Mouse (Mus musculus): ENCODE data around the gene Gm20388. TPM values are rescaled to one million over a fixed set of nuclear protein-coding genes. Genes with fewer than 3 reads are reported as not detected.

Gene Gm20388
- polyA plus RNA-seq, 1 experiment from 2014 or later: 1.4 TPM

- H3K4me2 ChIP-seq (ENCODE audit: low read depth, low read length): no peak overlapping the region
- H3K9ac ChIP-seq (ENCODE audit: low read depth, low read length): no peak overlapping the region
- ATAC-seq (ENCODE audit: low read depth): no peak
- WGBS (ENCODE audit: insufficient replicate concordance): 3% methylated on average over 48 of the region's 48 CpGs
- no peaks in the 10 kb centered on the region for H3K9me3 ChIP-seq (replicated peaks; ENCODE audit: control insufficient read depth, low read length)
- H3K36me3 ChIP-seq (ENCODE audit: control insufficient read depth, insufficient read depth): no peaks in the 10 kb centered on the region
- no peaks in the 10 kb centered on the region for H3K4me1 ChIP-seq (ENCODE audit: control insufficient read depth, low read depth, low read length)
- peaks cover 79% of the 10 kb centered on the region for H3K27me3 ChIP-seq (ENCODE audit: control insufficient read depth, insufficient read depth, low read depth, low read length)
- no peak overlapping the region for H3K4me3 ChIP-seq (ENCODE audit: low read depth, low read length)
- H3K27ac ChIP-seq (ENCODE audit: low read length): no peak overlapping the region
Observed at GRCm38 (mm10) chr8:121073174-121074107, 1162.8 kb downstream of the Gm20388 start.

- Histone ChIP-seq H3K9ac (ENCODE audit: low read depth, low read length) (no peak overlapping the region), H3K36me3 (ENCODE audit: control insufficient read depth, insufficient read depth) (no peaks in the 10 kb centered on the region), H3K27me3 (ENCODE audit: control insufficient read depth, insufficient read depth, low read depth, low read length) (peaks cover 87% of the 10 kb centered on the region), H3K27ac (ENCODE audit: low read length) (no peak overlapping the region), H3K4me3 (ENCODE audit: low read depth, low read length) (no peak overlapping the region), H3K4me2 (ENCODE audit: low read depth, low read length) (no peak overlapping the region), H3K9me3 (replicated peaks; ENCODE audit: control insufficient read depth, low read length) (no peaks in the 10 kb centered on the region), H3K4me1 (ENCODE audit: control insufficient read depth, low read depth, low read length) (no peaks in the 10 kb centered on the region)
- no peak for ATAC-seq (ENCODE audit: low read depth)
- WGBS (ENCODE audit: insufficient replicate concordance): 5% methylated on average over 15 of the region's 15 CpGs
Observed at GRCm38 (mm10) chr8:121074108-121074847, 1163.6 kb downstream of the Gm20388 start.

DNA sequence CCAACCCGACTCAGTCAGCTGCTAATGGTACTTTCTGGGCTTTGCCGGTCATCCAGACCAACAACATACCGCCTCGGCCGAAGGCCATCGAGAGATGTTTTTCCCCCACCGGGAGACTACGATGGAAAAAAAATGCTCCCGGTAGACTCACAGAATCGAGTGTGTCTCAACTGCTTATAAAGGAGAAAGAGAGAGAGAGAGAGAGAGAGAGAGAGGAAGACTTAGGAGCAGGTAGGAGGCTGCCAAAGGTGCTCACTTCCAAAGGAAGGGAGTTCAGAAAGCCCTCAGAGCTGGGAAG is 1164.2 kb downstream of the Gm20388 start:
- no peak for ATAC-seq (ENCODE audit: low read depth)
- no peak overlapping the region for H3K4me2 ChIP-seq (ENCODE audit: low read depth, low read length)

DNA sequence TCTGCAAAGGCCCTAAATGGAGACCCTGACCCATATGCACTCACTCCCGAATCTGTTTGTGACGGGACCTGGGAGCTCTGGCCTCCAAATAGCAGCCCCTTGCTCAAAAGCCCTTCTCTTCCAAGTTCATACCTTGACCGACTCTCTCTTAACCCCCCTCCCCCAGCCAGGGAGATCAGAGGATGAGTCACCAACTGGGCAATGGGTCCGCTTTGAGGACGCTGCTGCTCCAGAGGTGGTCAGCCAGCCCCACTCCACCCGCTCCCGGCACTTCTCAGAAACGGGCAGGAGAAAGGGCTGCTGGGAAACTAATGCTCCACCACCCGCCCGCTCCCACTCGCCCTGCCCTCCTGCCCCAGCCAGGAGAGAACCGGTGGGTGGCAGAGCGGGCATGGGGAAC is 1165.3 kb downstream of the Gm20388 start:
- ATAC-seq (ENCODE audit: low read depth): no peak
- no peaks in the 10 kb centered on the region for H3K36me3 ChIP-seq (ENCODE audit: control insufficient read depth, insufficient read depth)
- no peak overlapping the region for H3K27ac ChIP-seq (ENCODE audit: low read length)
- H3K4me1 ChIP-seq (ENCODE audit: control insufficient read depth, low read depth, low read length): no peaks in the 10 kb centered on the region
- H3K4me2 ChIP-seq (ENCODE audit: low read depth, low read length): no peak overlapping the region
- H3K27me3 ChIP-seq (ENCODE audit: control insufficient read depth, insufficient read depth, low read depth, low read length): peaks cover 97% of the 10 kb centered on the region
- H3K9me3 ChIP-seq (replicated peaks; ENCODE audit: control insufficient read depth, low read length): no peaks in the 10 kb centered on the region
- H3K9ac ChIP-seq (ENCODE audit: low read depth, low read length): no peak overlapping the region
- no peak overlapping the region for H3K4me3 ChIP-seq (ENCODE audit: low read depth, low read length)
- 11% methylated on average over 13 of the region's 13 CpGs for WGBS (ENCODE audit: insufficient replicate concordance)

More for the DNA sequence above, 1164.2 kb downstream of the Gm20388 start:
- Histone ChIP-seq H3K27me3 (ENCODE audit: control insufficient read depth, insufficient read depth, low read depth, low read length) (peaks cover 90% of the 10 kb centered on the region), H3K9me3 (replicated peaks; ENCODE audit: control insufficient read depth, low read length) (no peaks in the 10 kb centered on the region), H3K4me1 (ENCODE audit: control insufficient read depth, low read depth, low read length) (no peaks in the 10 kb centered on the region), H3K36me3 (ENCODE audit: control insufficient read depth, insufficient read depth) (no peaks in the 10 kb centered on the region), H3K27ac (ENCODE audit: low read length) (no peak overlapping the region), H3K9ac (ENCODE audit: low read depth, low read length) (no peak overlapping the region), H3K4me3 (ENCODE audit: low read depth, low read length) (no peak overlapping the region)
- 3% methylated on average over 10 of the region's 10 CpGs for WGBS (ENCODE audit: insufficient replicate concordance)

DNA sequence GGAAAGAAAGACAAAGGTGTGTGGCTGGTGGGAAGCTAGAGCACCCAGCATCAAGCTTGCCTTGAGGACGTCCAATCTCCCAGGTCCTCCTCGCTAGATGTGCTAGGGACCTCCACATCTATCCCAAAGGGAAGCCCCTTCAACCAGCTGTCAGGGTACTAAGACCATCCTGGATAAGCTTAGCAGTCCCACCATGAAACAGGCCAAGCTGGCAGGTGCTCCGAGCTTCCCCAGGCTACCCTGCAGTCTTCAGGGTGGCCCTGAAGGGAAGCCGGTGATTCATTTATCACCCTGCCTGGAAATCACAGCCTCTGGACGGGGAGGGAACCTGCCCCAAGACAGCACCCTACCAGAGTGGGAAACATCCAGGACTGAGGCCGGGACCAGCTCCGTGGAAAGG is 1165.9 kb downstream of the Gm20388 start:
- H3K4me3 ChIP-seq (ENCODE audit: low read depth, low read length): no peak overlapping the region
- no peaks in the 10 kb centered on the region for H3K36me3 ChIP-seq (ENCODE audit: control insufficient read depth, insufficient read depth)
- no peak for ATAC-seq (ENCODE audit: low read depth)
- no peak overlapping the region for H3K9ac ChIP-seq (ENCODE audit: low read depth, low read length)
- no peaks in the 10 kb centered on the region for H3K9me3 ChIP-seq (replicated peaks; ENCODE audit: control insufficient read depth, low read length)
- no peak overlapping the region for H3K27ac ChIP-seq (ENCODE audit: low read length)
- peaks cover 97% of the 10 kb centered on the region for H3K27me3 ChIP-seq (ENCODE audit: control insufficient read depth, insufficient read depth, low read depth, low read length)
- WGBS (ENCODE audit: insufficient replicate concordance): 22% methylated on average over 7 of the region's 7 CpGs
- no peak overlapping the region for H3K4me2 ChIP-seq (ENCODE audit: low read depth, low read length)
- H3K4me1 ChIP-seq (ENCODE audit: control insufficient read depth, low read depth, low read length): no peaks in the 10 kb centered on the region

- no peaks in the 10 kb centered on the region; the same call in 1 of the 2 replicates for H3K4me1 ChIP-seq (ENCODE audit: control insufficient read depth, low read depth, low read length)
- H3K4me2 ChIP-seq (ENCODE audit: low read depth, low read length): no peak overlapping the region
- peaks cover 98% of the 10 kb centered on the region for H3K27me3 ChIP-seq (ENCODE audit: control insufficient read depth, insufficient read depth, low read depth, low read length)
- H3K9ac ChIP-seq (ENCODE audit: low read depth, low read length): no peak overlapping the region
- no peak for ATAC-seq (ENCODE audit: low read depth)
- no peaks in the 10 kb centered on the region for H3K9me3 ChIP-seq (replicated peaks; ENCODE audit: control insufficient read depth, low read length)
- H3K27ac ChIP-seq (ENCODE audit: low read length): no peak overlapping the region
- no peak overlapping the region for H3K4me3 ChIP-seq (ENCODE audit: low read depth, low read length)
- no peaks in the 10 kb centered on the region for H3K36me3 ChIP-seq (ENCODE audit: control insufficient read depth, insufficient read depth)
- 20% methylated on average over 14 of the region's 14 CpGs for WGBS (ENCODE audit: insufficient replicate concordance)
Observed at GRCm38 (mm10) chr8:121078721-121079120, 1168.1 kb downstream of the Gm20388 start.

- no peak for ATAC-seq (ENCODE audit: low read depth)
- H3K4me2 ChIP-seq (ENCODE audit: low read depth, low read length): no peak overlapping the region
- H3K4me3 ChIP-seq (ENCODE audit: low read depth, low read length): no peak overlapping the region
- 11% methylated on average over 7 of the region's 7 CpGs for WGBS (ENCODE audit: insufficient replicate concordance)
- no peaks in the 10 kb centered on the region for H3K36me3 ChIP-seq (ENCODE audit: control insufficient read depth, insufficient read depth)
- no peaks in the 10 kb centered on the region; the same call in 1 of the 2 replicates for H3K4me1 ChIP-seq (ENCODE audit: control insufficient read depth, low read depth, low read length)
- H3K9ac ChIP-seq (ENCODE audit: low read depth, low read length): no peak overlapping the region
- no peak overlapping the region for H3K27ac ChIP-seq (ENCODE audit: low read length)
- H3K27me3 ChIP-seq (ENCODE audit: control insufficient read depth, insufficient read depth, low read depth, low read length): peaks cover 98% of the 10 kb centered on the region
- H3K9me3 ChIP-seq (replicated peaks; ENCODE audit: control insufficient read depth, low read length): no peaks in the 10 kb centered on the region
Observed at GRCm38 (mm10) chr8:121079201-121079600, 1168.6 kb downstream of the Gm20388 start.

DNA sequence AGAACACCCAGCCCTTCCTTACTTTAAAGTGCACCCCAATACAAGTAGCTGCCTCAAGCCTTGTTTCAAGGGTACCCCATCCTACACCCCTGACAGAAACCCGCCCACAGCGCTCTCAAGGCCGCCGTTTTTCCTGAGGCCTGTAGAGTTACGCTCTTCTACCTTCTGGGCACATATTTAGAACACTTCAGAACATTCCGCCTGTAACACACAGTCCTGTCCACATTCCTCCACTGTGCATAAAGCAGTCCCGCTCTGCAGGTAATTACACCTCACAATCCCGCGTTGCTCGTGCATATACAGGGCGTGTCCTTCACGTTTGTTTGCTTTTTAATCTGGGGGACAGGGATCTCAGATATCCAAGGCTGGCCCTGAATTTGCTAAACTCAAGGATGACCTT is 1169.3 kb downstream of the Gm20388 start:
- 14% methylated on average over 12 of the region's 12 CpGs for WGBS (ENCODE audit: insufficient replicate concordance)
- Histone ChIP-seq H3K9me3 (replicated peaks; ENCODE audit: control insufficient read depth, low read length) (no peaks in the 10 kb centered on the region), H3K27ac (ENCODE audit: low read length) (no peak overlapping the region), H3K4me2 (ENCODE audit: low read depth, low read length) (no peak overlapping the region), H3K27me3 (ENCODE audit: control insufficient read depth, insufficient read depth, low read depth, low read length) (peaks cover 98% of the 10 kb centered on the region), H3K4me3 (ENCODE audit: low read depth, low read length) (no peak overlapping the region), H3K36me3 (ENCODE audit: control insufficient read depth, insufficient read depth) (no peaks in the 10 kb centered on the region), H3K4me1 (ENCODE audit: control insufficient read depth, low read depth, low read length) (no peaks in the 10 kb centered on the region; the same call in 1 of the 2 replicates), H3K9ac (ENCODE audit: low read depth, low read length) (no peak overlapping the region)
- ATAC-seq (ENCODE audit: low read depth): no peak

Measured in liver, embryonic 16.5 days (tissue).